Mouse (Mus musculus) kidney, adult 2 months (tissue): ENCODE measurements at regions not wholly inside any gene's neighbourhood (a gene's known extent, or its start where the extent isn't known, plus 50 kb on each side); places are given as distances from the start of the nearest gene placed in this dataset.

Source experiments
- DNase-seq: peaks from one replicate; pipeline ENCODE4 v3.0.0; 2021
- H3K27ac ChIP-seq: fragments of 200-500 bp; 2 replicates; pipeline ENCODE4 v1.5.1; 2012; ENCODE audit warnings: low read depth, low read length, control low read depth, inconsistent platforms; ENCODE audit not compliant: insufficient read depth
- H3K27me3 ChIP-seq: fragments of 200-500 bp; replicated peaks from 2 replicates; pipeline ENCODE4 v1.6.1; 2012; ENCODE audit warnings: mild to moderate bottlenecking, moderate library complexity, low read length, inconsistent platforms; ENCODE audit not compliant: control insufficient read depth, insufficient read depth
- H3K36me3 ChIP-seq: fragments of 200-500 bp; 2 replicates; pipeline ENCODE4 v1.6.1; 2012; ENCODE audit warnings: mild to moderate bottlenecking, moderate library complexity, low read length, inconsistent platforms; ENCODE audit not compliant: control insufficient read depth, insufficient read depth
- H3K4me1 ChIP-seq: fragments of 200-500 bp; 2 replicates; pipeline ENCODE4 v1.6.1; 2011; ENCODE audit warnings: low read length; ENCODE audit not compliant: control insufficient read depth, insufficient read depth
- H3K4me3 ChIP-seq: fragments of 200-500 bp; 2 replicates; pipeline ENCODE4 v1.5.1; 2011; ENCODE audit warnings: mild to moderate bottlenecking, low read depth, low read length, control low read depth; ENCODE audit not compliant: insufficient read depth
- CTCF ChIP-seq: fragments of 200-500 bp; conservative IDR thresholded peaks from 2 replicates; pipeline ENCODE4 v1.5.1; 2011; ENCODE audit warnings: low read depth, mild to moderate bottlenecking, control low read depth, low read length, moderate library complexity, mixed read lengths; ENCODE audit not compliant: insufficient read depth, insufficient read length
- POLR2A ChIP-seq: fragments of 200-500 bp; IDR thresholded peaks from one replicate; pipeline ENCODE4 v1.6.1; 2011; ENCODE audit warnings: low read depth, low read length, control low read depth
- WGBS: fragments of 180-500 bp; shearing (Covaris S2); methylation state at CpG from one replicate; pipeline ENCODE4 v1.1.7; 2018; 5-methylcytosine and 5-hydroxymethylcytosine counted together

- Histone ChIP-seq H3K4me1 (no peaks in the 10 kb centered on the region), H3K27me3 (no peaks in the 10 kb centered on the region), H3K4me3 (no peak overlapping the region), H3K27ac (no peak overlapping the region), H3K36me3 (no peaks in the 10 kb centered on the region)
- TF ChIP-seq POLR2A (no peak), CTCF (no peak)
- 84% methylated on average over 5 of the region's 5 CpGs for WGBS
- DNase-seq, result no peak
These were observed 542.0 kb downstream of the Plcl1 start for GRCm38 (mm10) chr1:55947618-55948283.

GRCm38 (mm10) chr1:55949606-55950005 is 543.9 kb downstream of the Plcl1 start:
- Histone ChIP-seq H3K27ac (no peak overlapping the region), H3K4me3 (no peak overlapping the region), H3K36me3 (no peaks in the 10 kb centered on the region), H3K27me3 (no peaks in the 10 kb centered on the region), H3K4me1 (no peaks in the 10 kb centered on the region)
- TF ChIP-seq CTCF, result no peak
- TF ChIP-seq POLR2A, result no peak
- WGBS, result 93% methylated on average over 4 of the region's 4 CpGs
- DNase-seq, result no peak

- no peak overlapping the region for H3K27ac ChIP-seq
- H3K27me3 ChIP-seq, result no peaks in the 10 kb centered on the region
- H3K4me3 ChIP-seq, result no peak overlapping the region
- WGBS, result 84% methylated on average over 11 of the region's 11 CpGs
- DNase-seq, result no peak
- H3K36me3 ChIP-seq, result no peaks in the 10 kb centered on the region
- H3K4me1 ChIP-seq, result no peaks in the 10 kb centered on the region
- TF ChIP-seq CTCF, result no peak
- no peak for TF ChIP-seq POLR2A
These were observed 552.2 kb downstream of the Plcl1 start for GRCm38 (mm10) chr1:55957804-55958445.

- no peaks in the 10 kb centered on the region for H3K4me1 ChIP-seq
- peak; percentile 59 for DNase-seq
- TF ChIP-seq POLR2A (no peak), CTCF (peak; percentile 72)
- no peak overlapping the region for H3K27ac ChIP-seq
- H3K4me3 ChIP-seq, result no peak overlapping the region
- no peaks in the 10 kb centered on the region for H3K27me3 ChIP-seq
- H3K36me3 ChIP-seq, result no peaks in the 10 kb centered on the region
- 20% methylated on average over 6 of the region's 6 CpGs for WGBS
These were observed 554.6 kb downstream of the Plcl1 start for GRCm38 (mm10) chr1:55960291-55960690.

GRCm38 (mm10) chr1:55963867-55964266 is 558.1 kb downstream of the Plcl1 start:
- Histone ChIP-seq H3K4me3 (no peak overlapping the region), H3K36me3 (no peaks in the 10 kb centered on the region), H3K27ac (no peak overlapping the region), H3K4me1 (no peaks in the 10 kb centered on the region), H3K27me3 (no peaks in the 10 kb centered on the region)
- TF ChIP-seq CTCF, result no peak
- TF ChIP-seq POLR2A, result no peak
- no peak for DNase-seq
- 63% methylated on average over 5 of the region's 5 CpGs for WGBS

- TF ChIP-seq POLR2A, result no peak
- no peak for TF ChIP-seq CTCF
- Histone ChIP-seq H3K36me3 (no peaks in the 10 kb centered on the region), H3K4me3 (no peak overlapping the region), H3K27me3 (no peaks in the 10 kb centered on the region), H3K4me1 (no peaks in the 10 kb centered on the region), H3K27ac (no peak overlapping the region)
- 88% methylated on average over 2 of the region's 2 CpGs for WGBS
- no peak for DNase-seq
These were observed 560.6 kb downstream of the Plcl1 start for GRCm38 (mm10) chr1:55966273-55966672.

GRCm38 (mm10) chr1:55967869-55968268 is 562.1 kb downstream of the Plcl1 start:
- no peak for DNase-seq
- 92% methylated on average over 7 of the region's 7 CpGs for WGBS
- H3K27me3 ChIP-seq, result no peaks in the 10 kb centered on the region
- no peak overlapping the region for H3K27ac ChIP-seq
- TF ChIP-seq POLR2A (no peak), CTCF (no peak)
- H3K4me1 ChIP-seq, result no peaks in the 10 kb centered on the region
- no peaks in the 10 kb centered on the region for H3K36me3 ChIP-seq
- no peak overlapping the region for H3K4me3 ChIP-seq
